Mouse (Mus musculus): ENCODE data around the gene Noxa1.

Gene Noxa1

DNA sequence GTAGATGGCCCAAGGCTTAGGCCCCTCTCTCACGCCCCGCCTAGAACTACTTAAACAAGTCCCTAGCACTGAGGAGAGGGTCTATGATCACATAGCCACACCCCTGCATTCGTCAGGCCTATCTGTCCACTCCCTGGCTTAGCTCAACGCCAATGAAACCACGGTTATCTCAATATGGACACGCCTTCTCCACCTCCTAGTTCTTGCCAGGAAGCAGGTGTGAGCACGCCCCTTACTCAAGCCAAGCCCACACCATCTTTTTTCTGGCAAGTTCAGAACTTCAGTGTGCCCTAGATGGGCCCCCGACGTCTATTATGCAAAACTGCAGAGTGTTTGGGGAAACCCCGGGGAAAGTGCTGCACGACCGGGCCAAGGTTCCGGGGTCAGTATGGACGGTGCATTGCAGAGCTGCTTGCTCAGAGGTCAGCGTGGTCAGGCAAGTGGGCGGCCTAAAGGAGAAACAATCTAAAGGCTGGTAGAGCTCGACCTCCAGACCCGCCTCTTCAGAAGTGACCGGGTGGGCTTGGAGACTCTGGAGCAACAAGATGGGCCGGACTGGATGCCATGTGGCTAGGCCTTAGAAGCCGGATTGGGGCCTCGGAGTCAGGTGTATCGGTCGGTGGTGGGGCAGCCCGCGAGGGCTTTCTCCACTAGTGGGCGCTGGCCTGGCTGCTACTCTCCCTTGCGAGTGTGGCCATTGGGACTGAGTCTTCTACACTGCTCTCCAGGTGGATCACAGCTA, at the start of gene Noxa1:
Gene Noxa1 (minus strand): TSS at position 41 of the 742 bp plus-strand sequence.
- no peak for DNase-seq (ENCODE audit: low read depth)

- no peak for DNase-seq (ENCODE audit: low read depth)
These were observed 47.0 kb upstream of the Noxa1 start for GRCm38 (mm10) chr2:25141921-25142320.

- DNase-seq (ENCODE audit: low read depth) = no peak
These were observed 46.2 kb upstream of the Noxa1 start for GRCm38 (mm10) chr2:25141185-25141584.

GRCm38 (mm10) chr2:25137832-25138231, 42.9 kb upstream of the Noxa1 start:
- no peak for DNase-seq (ENCODE audit: low read depth)

DNA sequence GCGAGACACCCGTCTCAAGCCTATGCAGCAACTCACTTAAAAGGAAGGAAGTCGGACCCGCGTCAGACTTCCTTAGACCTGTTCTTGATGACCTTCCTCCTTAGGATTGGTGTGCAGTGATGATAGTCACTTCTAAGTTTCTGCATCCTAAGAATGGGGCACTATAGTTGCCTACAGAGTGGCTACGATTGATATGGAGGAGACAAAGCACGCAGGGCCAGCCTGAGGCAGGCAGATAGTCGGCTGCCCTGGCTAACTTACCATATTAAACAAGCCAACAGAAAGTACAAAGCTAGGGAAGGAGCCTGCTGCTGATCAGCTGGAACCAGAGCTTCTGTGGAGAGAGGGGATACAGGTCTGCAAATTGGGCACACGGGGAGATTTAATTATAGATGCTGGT, 36.7 kb upstream of the Noxa1 start:
- no peak for DNase-seq (ENCODE audit: low read depth)

- DNase-seq (ENCODE audit: low read depth) = no peak
These were observed 33.1 kb upstream of the Noxa1 start for GRCm38 (mm10) chr2:25128072-25128471.

DNA sequence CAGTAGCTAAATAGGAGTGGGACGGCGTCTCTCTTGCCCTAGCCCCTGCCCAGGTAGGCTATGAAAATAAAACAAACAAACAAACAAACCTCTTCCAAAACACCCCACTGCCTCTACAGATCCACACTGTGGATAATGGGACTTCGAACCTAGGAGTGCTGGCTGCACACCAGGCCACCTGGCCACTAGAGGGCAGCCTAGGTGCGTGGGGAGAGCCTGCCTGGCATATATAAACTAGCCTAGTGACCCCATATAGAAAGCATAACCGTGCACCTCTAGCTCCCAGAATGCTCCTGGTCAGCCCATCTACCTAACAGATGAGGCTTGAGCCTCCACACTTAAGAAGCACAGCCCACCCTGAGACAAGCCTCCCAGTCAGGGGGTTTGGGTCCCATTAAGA, 32.3 kb upstream of the Noxa1 start:
- DNase-seq (ENCODE audit: low read depth) = peak; percentile 50

- DNase-seq (ENCODE audit: low read depth) = no peak
These were observed 31.4 kb upstream of the Noxa1 start for GRCm38 (mm10) chr2:25126011-25127010.

GRCm38 (mm10) chr2:25125146-25125545, 30.2 kb upstream of the Noxa1 start:
- DNase-seq (ENCODE audit: low read depth) = no peak

DNA sequence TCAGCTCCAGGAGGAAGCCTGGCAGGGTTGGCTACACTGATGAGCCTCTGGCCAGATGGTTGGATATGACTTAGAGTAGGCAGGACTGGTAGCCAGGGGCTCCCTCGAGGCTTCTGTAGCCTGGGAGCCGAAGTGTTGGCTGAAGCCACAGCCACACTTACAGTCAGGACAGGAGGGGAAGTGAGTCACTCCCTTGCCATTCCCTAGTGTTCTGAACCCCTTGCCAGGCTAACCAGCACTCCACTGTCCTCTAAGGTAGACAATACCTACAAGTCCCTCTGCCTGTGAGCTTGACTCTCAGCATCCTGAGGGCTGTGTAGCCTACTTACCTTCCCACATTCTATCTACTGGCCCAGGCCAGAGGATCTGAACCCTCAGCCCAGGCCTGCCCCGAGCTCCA, 29.5 kb upstream of the Noxa1 start:
- no peak for DNase-seq (ENCODE audit: low read depth)

DNA sequence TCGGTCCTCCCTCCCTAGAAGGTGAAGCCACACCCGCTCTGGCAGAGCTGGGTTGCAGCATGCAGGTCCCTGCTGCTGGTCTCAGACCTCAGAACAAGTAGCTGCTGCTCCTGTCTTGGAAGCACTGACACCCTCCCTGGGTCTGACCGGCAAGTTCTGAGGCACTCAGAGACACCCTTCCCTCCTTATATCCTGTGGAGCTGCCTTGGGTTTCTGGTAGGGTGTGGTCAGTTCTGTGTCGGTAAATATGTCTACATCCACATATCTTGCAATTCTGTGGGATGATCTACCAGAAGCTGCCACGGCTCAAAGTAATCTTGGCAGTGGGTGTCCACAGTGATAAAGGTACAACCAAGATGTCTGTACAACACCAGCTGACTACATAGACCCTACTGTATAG, 28.6 kb upstream of the Noxa1 start:
- DNase-seq (ENCODE audit: low read depth) = no peak

- no peak for DNase-seq (ENCODE audit: low read depth)
These were observed 27.7 kb upstream of the Noxa1 start for GRCm38 (mm10) chr2:25122666-25123065.

DNA sequence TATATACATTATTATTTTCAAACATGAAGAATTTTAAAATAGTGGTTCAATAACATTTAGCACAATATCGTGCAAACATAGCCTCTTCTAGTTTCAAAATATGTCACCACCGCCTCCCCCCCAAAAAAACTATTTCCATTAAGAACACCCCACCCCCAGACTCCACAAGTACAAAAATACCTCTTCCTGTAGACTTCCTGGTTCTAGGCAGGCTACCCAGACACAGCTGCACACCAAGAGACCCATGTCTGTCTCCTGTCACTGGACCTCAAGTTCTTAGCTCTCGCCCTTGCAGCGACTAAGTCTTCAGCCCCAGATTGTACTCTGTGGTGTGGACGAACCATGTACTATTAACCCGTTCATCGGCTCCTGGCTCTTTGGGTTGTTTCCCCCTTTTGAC, 26.0 kb upstream of the Noxa1 start:
- DNase-seq (ENCODE audit: low read depth) = no peak

DNA sequence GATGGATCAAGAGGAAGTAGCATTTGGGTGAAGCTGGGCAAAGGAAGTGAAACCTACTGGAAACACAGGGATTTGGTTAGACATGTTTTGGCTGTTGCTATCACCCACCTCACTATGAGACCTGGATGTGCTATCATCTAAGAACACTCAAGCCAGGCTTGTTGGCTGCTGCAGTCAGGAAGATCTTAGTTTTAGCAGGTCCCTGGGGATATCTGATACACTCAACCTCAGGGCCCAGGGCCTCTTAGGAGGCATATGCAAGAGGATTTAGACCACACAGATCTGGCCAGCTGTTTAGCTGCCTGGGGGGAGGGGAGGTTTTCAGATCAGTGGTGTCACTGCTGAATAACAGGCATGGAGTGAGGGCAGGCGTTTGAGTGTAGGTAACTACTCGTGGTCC, 20.5 kb upstream of the Noxa1 start:
- DNase-seq (ENCODE audit: low read depth) = no peak

GRCm38 (mm10) chr2:25114308-25114707, 19.4 kb upstream of the Noxa1 start:
- no peak for DNase-seq (ENCODE audit: low read depth)

DNA sequence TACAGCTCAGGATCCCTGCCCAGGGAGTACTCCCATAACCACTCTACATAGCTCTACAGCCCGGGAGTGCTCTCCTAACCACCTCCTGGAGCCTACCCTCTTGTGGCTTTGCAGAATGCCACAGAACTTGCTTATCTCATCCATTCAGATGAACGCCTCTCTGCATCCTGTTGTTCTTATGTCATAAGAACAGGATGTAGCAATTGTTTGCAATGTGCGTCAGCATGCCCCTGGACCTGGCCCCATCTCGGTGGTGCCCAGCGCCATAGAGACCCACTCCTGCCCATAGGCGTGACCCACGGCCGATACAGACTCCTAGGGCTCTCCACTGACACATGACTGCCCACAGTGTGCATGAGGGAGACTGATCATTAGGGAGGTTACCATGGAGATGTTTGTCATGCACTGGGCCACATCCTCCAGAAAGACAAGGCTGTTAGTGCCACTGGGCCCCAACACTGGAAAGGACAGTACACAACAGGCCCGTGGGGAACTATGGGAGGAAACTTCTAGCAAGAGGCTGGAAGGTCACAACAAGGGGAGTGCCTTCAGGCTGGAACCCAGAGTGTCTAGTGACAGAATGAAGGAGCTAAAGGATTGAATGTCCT, 16.3 kb upstream of the Noxa1 start:
- peak; percentile 57 for DNase-seq (ENCODE audit: low read depth)

DNA sequence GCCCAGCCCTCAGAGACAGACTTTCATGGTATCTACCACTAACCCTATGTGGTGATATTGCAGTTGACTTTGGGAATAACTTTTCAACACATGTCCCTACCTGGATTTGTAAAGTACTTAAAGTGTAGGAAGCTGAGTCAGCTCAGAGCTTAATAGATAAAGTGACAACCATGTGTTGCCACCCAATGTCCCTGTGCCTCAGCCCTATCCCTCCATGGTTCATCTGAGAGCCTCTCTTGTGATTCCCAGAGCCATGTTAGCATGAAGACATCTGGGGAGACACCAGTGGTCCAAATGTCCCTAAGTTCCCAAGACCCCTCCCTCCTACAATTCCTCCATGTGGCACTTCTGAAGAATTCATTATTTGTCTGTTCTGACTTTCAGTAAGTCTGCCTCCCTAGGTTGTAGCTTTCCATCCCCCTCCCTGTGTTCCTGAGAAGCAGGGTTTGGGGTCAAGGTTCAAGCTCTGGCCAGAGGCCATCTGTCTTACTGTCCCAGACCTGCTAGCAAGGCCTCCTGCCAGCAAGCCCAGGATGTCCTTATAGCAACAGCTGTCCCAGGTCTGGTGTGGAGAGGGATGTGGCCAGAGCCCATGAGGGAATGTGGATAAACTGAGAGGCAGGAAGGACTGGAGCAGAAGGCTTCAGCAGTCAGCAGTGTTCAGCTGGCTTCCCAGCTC, 15.7 kb upstream of the Noxa1 start:
- no peak for DNase-seq (ENCODE audit: low read depth)

DNA sequence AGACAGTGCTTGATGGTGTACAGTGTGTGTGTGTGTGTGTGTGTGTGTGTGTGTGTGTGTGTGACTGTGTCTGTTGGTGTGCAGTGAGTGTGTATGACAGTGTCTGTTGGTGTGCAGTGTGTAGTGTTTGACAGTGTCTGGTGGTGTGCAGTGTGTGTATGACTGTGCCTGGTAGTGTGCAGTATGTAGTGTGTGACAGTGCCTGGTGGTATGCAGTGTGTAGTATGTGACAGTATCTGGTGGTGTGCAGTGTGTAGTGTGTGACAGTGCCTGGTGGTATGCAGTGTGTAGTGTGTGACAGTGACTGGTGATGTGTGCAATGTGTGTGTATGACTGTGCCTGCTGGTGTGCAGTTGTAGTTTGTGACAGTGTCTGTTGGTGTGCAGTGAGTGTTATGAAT, 14.5 kb upstream of the Noxa1 start:
- DNase-seq (ENCODE audit: low read depth) = no peak

DNA sequence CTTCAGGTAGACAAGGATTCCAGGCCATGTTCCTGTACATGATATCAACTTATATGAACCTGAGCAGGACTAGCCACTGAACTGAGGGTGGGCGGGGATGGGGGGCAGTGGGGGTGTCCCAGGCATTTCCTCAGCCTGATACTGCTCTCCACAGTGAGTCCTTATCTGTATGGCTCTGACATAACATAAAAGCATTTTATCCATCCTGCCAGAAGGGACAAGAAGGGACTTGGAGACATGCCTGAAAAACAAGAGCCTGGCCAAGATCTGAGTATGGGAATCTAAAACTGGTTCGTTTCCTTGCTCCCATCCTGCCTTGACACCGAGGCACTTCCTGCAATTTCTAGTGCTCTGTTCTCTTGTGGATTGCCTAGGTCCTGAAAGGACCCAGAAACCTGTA, 11.1 kb upstream of the Noxa1 start:
- no peak for DNase-seq (ENCODE audit: low read depth)

- no peak for DNase-seq (ENCODE audit: low read depth)
These were observed 9.2 kb upstream of the Noxa1 start for GRCm38 (mm10) chr2:25104122-25104521.

DNA sequence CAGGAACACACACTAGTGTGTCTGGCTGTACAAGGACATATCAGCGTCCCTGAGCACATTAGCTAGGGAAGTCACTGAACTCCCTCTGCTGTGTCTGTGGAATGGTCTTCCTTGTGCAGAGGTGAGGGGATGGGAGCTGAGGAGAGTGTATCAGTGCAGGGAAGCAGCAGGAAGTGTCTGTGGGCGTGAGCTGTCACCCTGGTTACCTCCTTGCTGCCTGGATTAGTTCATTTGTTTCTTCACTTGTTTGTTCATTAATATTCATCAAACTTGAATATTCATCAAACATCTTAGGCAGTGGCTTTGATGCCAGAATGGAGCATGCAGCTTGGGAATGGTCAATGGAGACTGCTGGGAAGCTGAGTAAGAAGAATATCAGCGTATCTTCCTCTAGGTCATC, 4.8 kb upstream of the Noxa1 start:
- DNase-seq (ENCODE audit: low read depth) = no peak

- DNase-seq (ENCODE audit: low read depth) = no peak
These were observed 4.0 kb upstream of the Noxa1 start for GRCm38 (mm10) chr2:25098956-25099355.
